Mouse (Mus musculus): Measurements from ENCODE around the gene Tysnd1. TPM values are rescaled to one million over a fixed set of nuclear protein-coding genes. Genes with fewer than 3 reads are reported as not detected.

Tysnd1 gene
- polyA plus RNA-seq, 1 experiment from 2014 or later: 40.0 TPM

DNA sequence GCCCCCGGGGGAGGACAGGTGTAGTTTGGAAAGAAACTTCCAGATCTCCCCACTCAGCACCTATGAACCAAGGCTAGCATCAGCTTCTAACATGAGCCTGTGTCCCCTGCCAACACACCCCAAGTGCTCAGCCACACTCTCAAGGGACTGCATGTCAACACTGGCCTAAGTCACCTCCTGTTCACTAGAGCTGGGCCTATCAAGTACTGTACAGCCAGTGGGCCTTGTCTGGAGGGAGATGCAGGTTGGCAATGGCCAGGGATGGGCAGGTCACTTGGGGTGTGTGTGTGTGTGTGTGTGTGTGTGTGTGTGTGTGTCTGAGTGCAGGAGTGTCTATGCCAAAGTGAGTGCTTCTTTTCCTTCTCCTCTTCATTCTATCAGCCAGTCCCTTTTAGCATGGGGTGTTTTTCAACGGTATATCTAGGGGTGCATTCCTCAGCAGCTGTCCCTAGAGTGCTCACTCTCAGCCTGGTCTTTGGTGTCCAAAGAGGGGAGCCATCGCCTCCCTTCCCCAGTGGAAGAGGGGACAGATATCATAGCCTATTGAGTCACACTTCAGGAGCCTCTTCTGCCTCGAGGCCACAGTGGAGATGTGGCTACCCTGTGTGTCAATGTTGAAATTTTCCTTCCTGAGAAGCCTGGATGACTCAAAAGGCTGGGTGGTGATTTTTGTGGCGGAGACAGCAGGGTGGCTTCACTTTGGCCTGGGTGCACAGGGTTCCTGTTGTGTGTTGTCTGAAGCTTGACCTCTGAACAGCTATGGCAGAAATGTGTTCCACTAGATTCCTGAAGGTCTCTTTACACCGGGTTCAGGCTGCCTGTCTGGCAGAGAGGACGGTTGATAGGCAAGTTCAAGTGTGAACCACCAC is 20.9 kb downstream of the Tysnd1 start:
- Histone ChIP-seq H3K27ac (replicated peaks) (no peak overlapping the region), H3K4me1 (peaks cover 5% of the 10 kb centered on the region; the same call in 1 of the 2 replicates), H3K36me3 (no peaks in the 10 kb centered on the region), H3K9ac (no peak overlapping the region), H3K4me2 (replicated peaks) (peak overlapping the region; percentile 85), H3K9me3 (replicated peaks) (no peaks in the 10 kb centered on the region), H3K27me3 (no peaks in the 10 kb centered on the region), H3K4me3 (replicated peaks) (peak overlapping the region; percentile 56)
- ATAC-seq (ENCODE audit: insufficient number of reproducible peaks, low FRiP score, low TSS enrichment, low read depth): no peak
- WGBS: 72% methylated on average over 7 of the region's 7 CpGs

GRCm38 (mm10) chr10:61717406-61718296 is 22.3 kb downstream of the Tysnd1 start:
- peaks cover 5% of the 10 kb centered on the region; the same call in 1 of the 2 replicates for H3K4me1 ChIP-seq
- no peaks in the 10 kb centered on the region for H3K9me3 ChIP-seq (replicated peaks)
- H3K36me3 ChIP-seq: no peaks in the 10 kb centered on the region
- WGBS: 87% methylated on average over 12 of the region's 12 CpGs
- no peak overlapping the region for H3K4me2 ChIP-seq (replicated peaks)
- H3K9ac ChIP-seq: no peak overlapping the region
- H3K27me3 ChIP-seq: no peaks in the 10 kb centered on the region
- no peak overlapping the region for H3K27ac ChIP-seq (replicated peaks)
- ATAC-seq (ENCODE audit: insufficient number of reproducible peaks, low FRiP score, low TSS enrichment, low read depth): no peak
- H3K4me3 ChIP-seq (replicated peaks): no peak overlapping the region

- WGBS: 91% methylated on average over 7 of the region's 7 CpGs
These were observed 25.0 kb downstream of the Tysnd1 start for GRCm38 (mm10) chr10:61720331-61720730.

GRCm38 (mm10) chr10:61722215-61722614 is 26.9 kb downstream of the Tysnd1 start:
- H3K4me3 ChIP-seq (replicated peaks): no peak overlapping the region
- 72% methylated on average over 3 of the region's 3 CpGs for WGBS
- no peaks in the 10 kb centered on the region for H3K4me1 ChIP-seq

More at GRCm38 (mm10) chr10:61720331-61720730, 25.0 kb downstream of the Tysnd1 start:
- Histone ChIP-seq H3K36me3 (no peaks in the 10 kb centered on the region), H3K4me2 (replicated peaks) (no peak overlapping the region), H3K9ac (no peak overlapping the region), H3K27ac (replicated peaks) (no peak overlapping the region), H3K4me1 (peaks cover 3% of the 10 kb centered on the region; the same call in 1 of the 2 replicates), H3K27me3 (no peaks in the 10 kb centered on the region), H3K9me3 (replicated peaks) (no peaks in the 10 kb centered on the region), H3K4me3 (replicated peaks) (no peak overlapping the region)
- no peak for ATAC-seq (ENCODE audit: insufficient number of reproducible peaks, low FRiP score, low TSS enrichment, low read depth)

DNA sequence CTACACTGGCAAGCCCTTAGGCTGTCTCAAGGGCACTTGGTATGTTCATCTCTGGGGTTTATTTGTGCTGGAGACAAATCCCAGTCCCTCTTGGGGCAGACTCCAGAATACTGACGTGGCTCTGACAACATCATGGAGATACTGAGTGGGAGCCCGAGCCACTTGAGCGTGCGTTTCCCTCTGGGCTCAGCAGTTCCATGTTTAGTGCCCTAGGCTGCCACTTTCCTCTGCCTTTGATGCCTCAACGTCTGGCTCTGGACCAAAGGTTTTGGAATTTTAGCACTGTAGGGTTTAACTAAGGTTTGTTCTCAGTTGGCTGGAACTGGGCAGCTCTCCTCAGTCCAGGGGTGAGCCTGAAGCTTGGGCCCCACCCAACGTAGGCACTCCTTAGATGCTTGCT is 28.0 kb downstream of the Tysnd1 start:
- Histone ChIP-seq H3K27ac (replicated peaks) (no peak overlapping the region), H3K36me3 (no peaks in the 10 kb centered on the region), H3K27me3 (no peaks in the 10 kb centered on the region), H3K9me3 (replicated peaks) (no peaks in the 10 kb centered on the region), H3K4me1 (no peaks in the 10 kb centered on the region), H3K4me2 (replicated peaks) (no peak overlapping the region), H3K4me3 (replicated peaks) (no peak overlapping the region), H3K9ac (no peak overlapping the region)
- ATAC-seq (ENCODE audit: insufficient number of reproducible peaks, low FRiP score, low TSS enrichment, low read depth): no peak
- 59% methylated on average over 6 of the region's 6 CpGs for WGBS

More at GRCm38 (mm10) chr10:61722215-61722614, 26.9 kb downstream of the Tysnd1 start:
- H3K36me3 ChIP-seq: no peaks in the 10 kb centered on the region
- H3K27ac ChIP-seq (replicated peaks): no peak overlapping the region
- no peaks in the 10 kb centered on the region for H3K9me3 ChIP-seq (replicated peaks)
- no peaks in the 10 kb centered on the region for H3K27me3 ChIP-seq
- no peak overlapping the region for H3K9ac ChIP-seq
- H3K4me2 ChIP-seq (replicated peaks): no peak overlapping the region
- no peak for ATAC-seq (ENCODE audit: insufficient number of reproducible peaks, low FRiP score, low TSS enrichment, low read depth)

GRCm38 (mm10) chr10:61729181-61729580 is 33.9 kb downstream of the Tysnd1 start:
- no peaks in the 10 kb centered on the region for H3K36me3 ChIP-seq
- 64% methylated on average over 11 of the region's 11 CpGs for WGBS

GRCm38 (mm10) chr10:61730171-61730570 is 34.9 kb downstream of the Tysnd1 start:
- 94% methylated on average over 6 of the region's 6 CpGs for WGBS
- Histone ChIP-seq H3K27ac (replicated peaks) (no peak overlapping the region), H3K4me3 (replicated peaks) (no peak overlapping the region), H3K4me2 (replicated peaks) (no peak overlapping the region), H3K9me3 (replicated peaks) (no peaks in the 10 kb centered on the region), H3K4me1 (no peaks in the 10 kb centered on the region), H3K9ac (no peak overlapping the region), H3K36me3 (no peaks in the 10 kb centered on the region), H3K27me3 (no peaks in the 10 kb centered on the region)
- no peak for ATAC-seq (ENCODE audit: insufficient number of reproducible peaks, low FRiP score, low TSS enrichment, low read depth)

More at GRCm38 (mm10) chr10:61729181-61729580, 33.9 kb downstream of the Tysnd1 start:
- ATAC-seq (ENCODE audit: insufficient number of reproducible peaks, low FRiP score, low TSS enrichment, low read depth): no peak
- Histone ChIP-seq H3K27ac (replicated peaks) (no peak overlapping the region), H3K27me3 (no peaks in the 10 kb centered on the region), H3K9ac (no peak overlapping the region), H3K4me3 (replicated peaks) (no peak overlapping the region), H3K9me3 (replicated peaks) (no peaks in the 10 kb centered on the region), H3K4me1 (no peaks in the 10 kb centered on the region), H3K4me2 (replicated peaks) (no peak overlapping the region)

DNA sequence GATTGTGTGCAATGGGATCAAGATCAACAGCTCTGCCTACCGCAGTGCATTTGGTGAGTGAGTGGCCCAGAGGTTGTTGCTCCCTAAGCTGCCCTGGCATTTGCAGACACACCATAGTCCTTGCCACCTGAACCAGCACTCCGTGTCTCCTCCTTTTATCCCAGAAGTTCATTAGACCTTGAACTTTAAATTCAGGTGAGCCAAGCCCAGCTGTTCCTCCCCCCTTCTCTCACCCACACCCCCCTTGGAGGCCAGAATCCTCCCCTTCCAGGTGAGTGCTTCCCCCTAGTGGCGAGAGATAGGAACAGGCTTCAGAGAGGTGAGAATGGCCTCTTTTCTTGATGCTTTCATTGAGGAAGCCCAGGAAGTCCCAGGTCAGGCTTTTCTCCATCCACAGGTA is 39.1 kb downstream of the Tysnd1 start:
- H3K4me2 ChIP-seq (replicated peaks): no peak overlapping the region
- no peak for ATAC-seq (ENCODE audit: insufficient number of reproducible peaks, low FRiP score, low TSS enrichment, low read depth)
- peaks cover 20% of the 10 kb centered on the region for H3K36me3 ChIP-seq
- H3K4me3 ChIP-seq (replicated peaks): no peak overlapping the region
- no peaks in the 10 kb centered on the region for H3K9me3 ChIP-seq (replicated peaks)
- H3K4me1 ChIP-seq: no peaks in the 10 kb centered on the region
- no peaks in the 10 kb centered on the region for H3K27me3 ChIP-seq
- WGBS: 51% methylated on average over 3 of the region's 3 CpGs
- H3K27ac ChIP-seq (replicated peaks): no peak overlapping the region
- no peak overlapping the region for H3K9ac ChIP-seq

DNA sequence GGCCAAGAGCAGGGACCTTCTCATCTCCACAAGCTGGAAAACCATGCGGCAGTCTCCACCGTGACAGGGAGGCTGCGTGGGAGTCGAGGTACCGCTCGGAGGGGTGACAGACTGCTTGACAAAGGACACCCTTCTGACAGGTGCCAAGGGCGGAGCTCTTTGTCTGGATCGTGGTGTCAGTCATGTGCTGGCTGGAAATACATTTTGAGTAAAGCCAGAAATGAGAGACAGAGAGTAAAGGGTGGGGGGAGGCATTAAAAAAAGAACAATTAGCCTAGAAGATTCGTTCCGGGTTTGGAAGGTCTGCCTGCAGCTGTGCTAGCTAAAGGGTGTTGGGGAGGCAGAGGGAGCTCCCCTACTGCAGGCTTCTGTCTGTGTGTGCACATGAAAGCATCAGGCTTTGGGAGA is 41.4 kb downstream of the Tysnd1 start:
- Histone ChIP-seq H3K9ac (no peak overlapping the region), H3K4me2 (replicated peaks) (no peak overlapping the region), H3K27ac (replicated peaks) (no peak overlapping the region), H3K4me1 (no peaks in the 10 kb centered on the region), H3K4me3 (replicated peaks) (no peak overlapping the region), H3K27me3 (no peaks in the 10 kb centered on the region), H3K36me3 (peaks cover 40% of the 10 kb centered on the region), H3K9me3 (replicated peaks) (no peaks in the 10 kb centered on the region)
- 52% methylated on average over 10 of the region's 10 CpGs for WGBS
- ATAC-seq (ENCODE audit: insufficient number of reproducible peaks, low FRiP score, low TSS enrichment, low read depth): no peak

GRCm38 (mm10) chr10:61737537-61737936 is 42.2 kb downstream of the Tysnd1 start:
- H3K27me3 ChIP-seq: no peaks in the 10 kb centered on the region
- no peak for ATAC-seq (ENCODE audit: insufficient number of reproducible peaks, low FRiP score, low TSS enrichment, low read depth)
- WGBS: 74% methylated on average over 1 of the region's 1 CpGs
- H3K36me3 ChIP-seq: peaks cover 49% of the 10 kb centered on the region
- no peaks in the 10 kb centered on the region for H3K9me3 ChIP-seq (replicated peaks)
- H3K9ac ChIP-seq: no peak overlapping the region
- no peak overlapping the region for H3K4me3 ChIP-seq (replicated peaks)
- H3K4me2 ChIP-seq (replicated peaks): no peak overlapping the region
- no peak overlapping the region; the same call in 1 of the 2 replicates for H3K27ac ChIP-seq (replicated peaks)
- no peaks in the 10 kb centered on the region for H3K4me1 ChIP-seq

- Histone ChIP-seq H3K4me3 (replicated peaks) (no peak overlapping the region), H3K9ac (no peak overlapping the region), H3K9me3 (replicated peaks) (no peaks in the 10 kb centered on the region), H3K27ac (replicated peaks) (no peak overlapping the region), H3K36me3 (peaks cover 55% of the 10 kb centered on the region), H3K27me3 (no peaks in the 10 kb centered on the region), H3K4me2 (replicated peaks) (no peak overlapping the region), H3K4me1 (no peaks in the 10 kb centered on the region)
- ATAC-seq (ENCODE audit: insufficient number of reproducible peaks, low FRiP score, low TSS enrichment, low read depth): no peak
- WGBS: 95% methylated on average over 4 of the region's 4 CpGs
These were observed 42.8 kb downstream of the Tysnd1 start for GRCm38 (mm10) chr10:61738126-61738525.
